Mouse (Mus musculus) hindbrain, embryonic 13.5 days (tissue): ENCODE data around the gene Pacsin1. TPM values are rescaled to one million over a fixed set of nuclear protein-coding genes. Genes with fewer than 3 reads are reported as not detected.
A peak's percentile ranks its signal among the peaks of the same experiment; 100 is the strongest.
"Not testable (repeated sequence)": the region's sequence is repeated elsewhere in the genome, so short reads cannot be mapped to it uniquely, and the experiment has no call there.

ENCODE experiments used
- ATAC-seq: fragments of 200-750 bp; cut with Nextera tagmentation; 2 replicates; pipeline ENCODE4 v1.8.0; 2017; ENCODE audit warnings: moderate TSS enrichment; ENCODE audit not compliant: low FRiP score
- H3K27ac ChIP-seq: fragments of 300-500 bp; sonication (generic); 2 replicates; pipeline ENCODE4 v1.5.1; 2015; ENCODE audit warnings: inconsistent platforms, mild to moderate bottlenecking, moderate library complexity
- H3K27me3 ChIP-seq: fragments of 300-500 bp; sonication (generic); 2 replicates; pipeline ENCODE4 v1.6.1; 2015; ENCODE audit warnings: mild to moderate bottlenecking, inconsistent platforms
- H3K36me3 ChIP-seq: fragments of 300-500 bp; sonication (generic); 2 replicates; pipeline ENCODE4 v1.6.1; 2015; ENCODE audit warnings: mild to moderate bottlenecking, inconsistent platforms
- H3K4me1 ChIP-seq: fragments of 300-500 bp; sonication (generic); replicated peaks from 2 replicates; pipeline ENCODE4 v1.6.1; 2015; ENCODE audit warnings: inconsistent platforms
- H3K4me2 ChIP-seq: fragments of 300-500 bp; sonication (generic); 2 replicates; pipeline ENCODE4 v1.6.1; 2015; ENCODE audit warnings: inconsistent platforms, mild to moderate bottlenecking, moderate library complexity
- H3K4me3 ChIP-seq: fragments of 300-500 bp; sonication (generic); 2 replicates; pipeline ENCODE4 v1.5.1; 2015; ENCODE audit warnings: mild to moderate bottlenecking, inconsistent platforms
- H3K9ac ChIP-seq: fragments of 300-500 bp; sonication (generic); 2 replicates; pipeline ENCODE4 v1.6.1; 2015; ENCODE audit warnings: mild to moderate bottlenecking, inconsistent platforms
- H3K9me3 ChIP-seq: fragments of 300-500 bp; sonication (generic); 2 replicates; pipeline ENCODE4 v1.6.1; 2016; ENCODE audit warnings: inconsistent platforms
- WGBS: fragments of 180-500 bp; shearing (Covaris S2); methylation state at CpG from one replicate; pipeline ENCODE4 v1.1.7; 2015; 5-methylcytosine and 5-hydroxymethylcytosine counted together
- polyA plus RNA-seq: library from polyadenylated mRNA; unstranded; fragments of >200 nt; fragmentation: Nextera tagmentation; extraction: Ambion mirVana; gene quantifications from 2 replicates; pipeline ENCODE4 v1.2.1, GENCODE M21; 2015

The Pacsin1 gene
- polyA plus RNA-seq, 1 experiment from 2014 or later = 31.0 TPM

- ATAC-seq = no peak
- 82% methylated on average over 20 of the region's 20 CpGs for WGBS
Measured at GRCm38 (mm10) chr17:27638921-27639332, 16.4 kb upstream of the Pacsin1 start.

GRCm38 (mm10) chr17:27639851-27640250, 15.5 kb upstream of the Pacsin1 start:
- H3K9ac ChIP-seq, H3K27me3 ChIP-seq, H3K9me3 ChIP-seq, H3K4me3 ChIP-seq, H3K36me3 ChIP-seq, H3K27ac ChIP-seq, H3K4me2 ChIP-seq, ATAC-seq: not testable (repeated sequence)
- 89% methylated on average over 6 of the region's 6 CpGs for WGBS
- peaks cover 30% of the 10 kb centered on the region for H3K4me1 ChIP-seq

More at GRCm38 (mm10) chr17:27638921-27639332, 16.4 kb upstream of the Pacsin1 start:
- H3K4me2 ChIP-seq = no peak overlapping the region
- H3K36me3 ChIP-seq = no peaks in the 10 kb centered on the region
- H3K27me3 ChIP-seq = no peaks in the 10 kb centered on the region
- H3K9ac ChIP-seq = no peak overlapping the region
- H3K27ac ChIP-seq = no peak overlapping the region
- H3K9me3 ChIP-seq = no peaks in the 10 kb centered on the region
- peaks cover 37% of the 10 kb centered on the region for H3K4me1 ChIP-seq
- H3K4me3 ChIP-seq = no peak overlapping the region

GRCm38 (mm10) chr17:27642491-27643062, 12.7 kb upstream of the Pacsin1 start:
- Histone ChIP-seq H3K27ac (peak overlapping the region; percentile 91), H3K4me2 (peak overlapping the region; percentile 33), H3K9me3 (no peaks in the 10 kb centered on the region), H3K4me1 (peaks cover 16% of the 10 kb centered on the region), H3K9ac (peak overlapping the region; percentile 56; the same call in 1 of the 2 replicates), H3K36me3 (no peaks in the 10 kb centered on the region), H3K4me3 (no peak overlapping the region), H3K27me3 (no peaks in the 10 kb centered on the region)
- ATAC-seq = peak; percentile 78
- 9% methylated on average over 12 of the region's 12 CpGs for WGBS

DNA sequence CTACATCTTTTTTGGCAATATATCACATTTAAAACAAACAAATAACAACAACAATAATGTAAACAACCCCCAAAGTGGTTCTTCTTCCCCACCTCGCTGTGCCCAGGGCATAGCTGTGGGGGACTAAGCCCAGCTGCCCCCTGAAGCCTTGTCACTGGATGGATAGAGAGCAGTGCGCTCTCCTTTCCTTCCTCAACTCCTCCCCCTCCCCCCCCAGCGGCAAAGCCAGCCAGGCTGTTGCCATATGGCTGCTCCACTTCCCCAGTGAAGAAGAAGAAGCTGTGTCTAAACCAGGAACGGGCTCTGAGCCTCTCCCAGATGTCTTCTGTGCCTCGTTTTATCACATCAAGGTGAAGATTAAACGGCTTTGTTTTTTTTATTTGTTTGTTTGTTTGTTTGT, 12.2 kb upstream of the Pacsin1 start:
- no peak for ATAC-seq
- Histone ChIP-seq H3K36me3 (no peaks in the 10 kb centered on the region), H3K27ac (peak overlapping the region; percentile 91), H3K9ac (peak overlapping the region; percentile 56; the same call in 1 of the 2 replicates), H3K9me3 (no peaks in the 10 kb centered on the region), H3K4me1 (peaks cover 16% of the 10 kb centered on the region), H3K4me3 (no peak overlapping the region), H3K27me3 (no peaks in the 10 kb centered on the region), H3K4me2 (peak overlapping the region; percentile 33)
- WGBS = 37% methylated on average over 6 of the region's 6 CpGs

DNA sequence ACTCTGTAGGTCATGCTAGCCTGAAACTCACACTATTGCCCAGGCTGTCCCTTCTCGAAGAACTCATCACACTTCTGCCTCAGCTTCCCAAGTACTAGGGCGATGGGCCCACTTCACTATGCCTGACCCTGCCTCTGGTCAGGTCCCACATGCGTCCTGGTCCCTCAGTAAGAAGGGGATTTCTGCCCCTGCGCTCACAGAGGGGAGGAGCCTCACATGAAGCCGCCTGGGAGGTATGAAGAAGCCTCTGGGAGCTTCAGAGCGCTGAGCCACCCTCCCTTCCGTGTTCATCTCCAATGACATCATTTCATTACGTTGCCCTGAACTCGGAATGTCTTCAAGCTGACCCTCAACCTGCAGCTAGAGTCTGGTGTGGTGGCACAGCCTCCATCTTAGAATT, 11.6 kb upstream of the Pacsin1 start:
- H3K4me2 ChIP-seq = no peak overlapping the region
- no peaks in the 10 kb centered on the region for H3K36me3 ChIP-seq
- H3K4me3 ChIP-seq = no peak overlapping the region
- peaks cover 16% of the 10 kb centered on the region for H3K4me1 ChIP-seq
- 87% methylated on average over 9 of the region's 9 CpGs for WGBS
- no peaks in the 10 kb centered on the region for H3K9me3 ChIP-seq
- no peaks in the 10 kb centered on the region for H3K27me3 ChIP-seq
- no peak for ATAC-seq
- H3K27ac ChIP-seq = peak overlapping the region; percentile 91
- no peak overlapping the region for H3K9ac ChIP-seq

GRCm38 (mm10) chr17:27644572-27644971, 10.7 kb upstream of the Pacsin1 start:
- Histone ChIP-seq H3K27ac (no peak overlapping the region), H3K4me3 (no peak overlapping the region), H3K4me1 (peaks cover 16% of the 10 kb centered on the region), H3K27me3 (no peaks in the 10 kb centered on the region), H3K9me3 (no peaks in the 10 kb centered on the region), H3K4me2 (no peak overlapping the region), H3K36me3 (no peaks in the 10 kb centered on the region), H3K9ac (no peak overlapping the region)
- no peak for ATAC-seq
- WGBS = 53% methylated on average over 2 of the region's 2 CpGs

DNA sequence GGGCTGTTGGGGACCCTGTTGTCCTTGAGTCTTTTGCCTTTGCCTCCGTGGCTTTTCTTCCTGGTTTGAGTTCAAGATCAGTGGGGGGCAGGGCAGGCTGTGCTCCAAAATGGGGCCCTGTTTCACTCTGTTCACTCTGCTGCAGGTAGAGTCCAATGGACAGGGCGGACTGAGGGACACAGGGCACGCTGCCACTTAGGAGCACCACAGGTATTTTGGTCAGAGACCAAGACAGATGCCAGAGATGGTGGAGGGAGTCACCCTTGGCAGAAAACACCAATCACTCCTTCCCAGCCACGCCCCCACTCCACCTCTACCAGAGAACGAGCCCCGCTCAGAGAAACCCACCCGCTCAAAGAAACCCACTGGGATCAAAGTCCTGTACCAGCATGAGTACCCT, 9.5 kb upstream of the Pacsin1 start:
- WGBS = 53% methylated on average over 7 of the region's 7 CpGs
- no peak overlapping the region for H3K27ac ChIP-seq
- H3K4me3 ChIP-seq = no peak overlapping the region
- H3K9ac ChIP-seq = no peak overlapping the region
- H3K9me3 ChIP-seq = no peaks in the 10 kb centered on the region
- no peak overlapping the region for H3K4me2 ChIP-seq
- H3K27me3 ChIP-seq = no peaks in the 10 kb centered on the region
- peaks cover 16% of the 10 kb centered on the region for H3K4me1 ChIP-seq
- no peaks in the 10 kb centered on the region for H3K36me3 ChIP-seq
- no peak for ATAC-seq

DNA sequence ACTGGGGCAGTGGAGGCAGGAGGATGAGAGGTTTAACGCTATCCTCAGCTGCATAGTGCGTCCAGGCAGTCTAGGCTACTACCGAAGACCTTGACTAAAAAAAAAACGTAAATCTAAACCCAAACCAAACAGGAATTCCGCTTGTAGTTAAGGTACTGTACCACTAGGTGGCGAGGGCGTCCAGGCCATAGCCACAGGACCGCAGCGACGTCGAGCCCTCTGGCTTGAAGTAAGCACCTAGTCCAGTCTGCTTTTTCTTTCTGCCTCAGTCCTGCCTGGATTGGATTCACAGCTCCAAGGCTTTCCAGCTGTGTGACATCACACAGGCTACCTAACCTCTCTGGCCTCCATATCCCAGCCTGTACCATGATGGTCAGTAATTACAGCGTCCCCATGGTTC, 5.1 kb upstream of the Pacsin1 start:
- no peak for ATAC-seq
- whole genome bisulfite sequencing = 15% methylated on average over 12 of the region's 12 CpGs
- Histone ChIP-seq H3K4me1 (peaks cover 7% of the 10 kb centered on the region), H3K27me3 (peaks cover 11% of the 10 kb centered on the region), H3K27ac (no peak overlapping the region), H3K4me3 (no peak overlapping the region), H3K4me2 (no peak overlapping the region), H3K36me3 (no peaks in the 10 kb centered on the region), H3K9ac (no peak overlapping the region), H3K9me3 (no peaks in the 10 kb centered on the region)

GRCm38 (mm10) chr17:27650586-27650985, 4.7 kb upstream of the Pacsin1 start:
- Histone ChIP-seq H3K9me3 (no peaks in the 10 kb centered on the region), H3K36me3 (no peaks in the 10 kb centered on the region), H3K9ac (no peak overlapping the region), H3K27ac (no peak overlapping the region), H3K4me2 (no peak overlapping the region), H3K4me3 (no peak overlapping the region), H3K27me3 (peaks cover 11% of the 10 kb centered on the region), H3K4me1 (peaks cover 12% of the 10 kb centered on the region)
- no peak for ATAC-seq
- WGBS = 83% methylated on average over 13 of the region's 13 CpGs

DNA sequence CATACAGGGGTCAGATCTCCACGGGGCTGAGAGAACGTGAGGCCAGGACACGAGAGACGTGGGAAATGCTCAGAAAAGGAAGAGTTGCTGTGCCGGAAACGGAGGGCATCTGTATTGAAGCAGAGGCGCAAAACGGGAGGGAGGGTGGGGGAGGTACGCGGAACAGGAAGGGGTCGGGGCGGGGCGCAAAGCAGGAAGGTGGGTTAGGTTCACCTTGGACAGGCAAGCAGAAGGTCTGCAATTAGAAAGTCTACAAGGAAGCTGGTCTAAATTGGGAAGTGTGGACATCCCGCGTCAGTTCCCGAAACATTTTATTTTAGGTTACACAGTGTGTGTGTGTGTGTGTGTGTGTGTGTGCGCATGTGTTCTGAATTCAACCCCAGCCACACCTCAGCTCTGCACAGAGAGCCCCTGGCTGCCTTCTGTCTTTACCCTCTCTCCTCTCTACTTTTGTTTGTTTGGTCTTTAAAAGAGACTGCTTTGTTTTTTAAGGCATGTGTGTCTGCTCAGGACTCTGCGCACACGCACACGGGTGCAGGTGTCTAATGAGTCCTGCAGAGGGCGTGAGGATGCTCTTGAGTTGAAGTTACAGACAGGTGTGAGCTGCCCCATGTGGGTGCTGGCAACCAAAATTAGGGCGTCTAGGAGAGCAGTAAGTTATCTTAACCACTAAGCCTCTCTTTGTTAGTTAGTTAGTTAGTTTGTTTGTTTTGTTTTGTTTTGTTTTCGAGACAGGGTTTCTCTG, 3.1 kb upstream of the Pacsin1 start:
- H3K4me3 ChIP-seq = no peak overlapping the region
- WGBS = 86% methylated on average over 23 of the region's 23 CpGs
- no peak overlapping the region for H3K27ac ChIP-seq
- H3K36me3 ChIP-seq = no peaks in the 10 kb centered on the region
- no peak for ATAC-seq
- H3K4me2 ChIP-seq = no peak overlapping the region
- peaks cover 28% of the 10 kb centered on the region for H3K4me1 ChIP-seq
- H3K27me3 ChIP-seq = peaks cover 21% of the 10 kb centered on the region
- H3K9me3 ChIP-seq = no peaks in the 10 kb centered on the region
- H3K9ac ChIP-seq = peak overlapping the region; percentile 56; the same call in 1 of the 2 replicates

DNA sequence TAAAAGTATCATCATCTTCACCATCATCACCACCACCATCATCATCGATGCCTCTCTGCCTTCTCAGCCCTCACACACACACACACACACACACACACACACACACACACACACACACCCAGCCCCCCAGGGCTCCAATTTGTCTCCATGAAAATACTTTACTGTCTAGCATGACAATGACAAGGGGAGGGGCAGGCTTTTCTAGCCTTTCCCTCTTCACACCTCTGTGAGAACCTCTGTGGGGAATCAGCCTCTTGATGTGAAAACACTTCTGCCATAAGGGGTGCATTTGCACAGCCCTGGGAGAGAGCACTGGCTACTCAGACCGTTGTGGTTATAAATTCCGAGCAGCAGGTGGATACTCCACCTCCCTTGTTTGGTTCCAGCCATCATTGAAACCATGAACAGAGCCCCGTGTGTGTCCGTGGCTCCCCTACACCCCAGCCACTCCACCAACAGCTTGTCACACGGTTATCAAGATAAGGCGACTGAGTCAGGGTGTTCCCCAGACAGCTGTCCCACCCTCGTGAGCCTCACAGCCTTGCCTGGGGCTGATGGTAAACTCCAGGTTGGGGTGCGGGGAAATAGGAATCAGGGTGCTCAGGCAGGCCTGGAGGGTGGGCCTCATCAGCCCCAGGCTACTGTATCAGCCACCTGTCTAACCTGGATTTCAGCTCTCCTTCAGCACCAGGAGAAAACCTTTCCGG, 1.9 kb upstream of the Pacsin1 start:
- peaks cover 21% of the 10 kb centered on the region for H3K27me3 ChIP-seq
- H3K9ac ChIP-seq = no peak overlapping the region
- H3K4me1 ChIP-seq = peaks cover 30% of the 10 kb centered on the region
- H3K4me3 ChIP-seq = no peak overlapping the region
- no peaks in the 10 kb centered on the region for H3K36me3 ChIP-seq
- H3K4me2 ChIP-seq = no peak overlapping the region
- ATAC-seq = no peak
- no peaks in the 10 kb centered on the region for H3K9me3 ChIP-seq
- 71% methylated on average over 10 of the region's 10 CpGs for WGBS
- H3K27ac ChIP-seq = no peak overlapping the region

DNA sequence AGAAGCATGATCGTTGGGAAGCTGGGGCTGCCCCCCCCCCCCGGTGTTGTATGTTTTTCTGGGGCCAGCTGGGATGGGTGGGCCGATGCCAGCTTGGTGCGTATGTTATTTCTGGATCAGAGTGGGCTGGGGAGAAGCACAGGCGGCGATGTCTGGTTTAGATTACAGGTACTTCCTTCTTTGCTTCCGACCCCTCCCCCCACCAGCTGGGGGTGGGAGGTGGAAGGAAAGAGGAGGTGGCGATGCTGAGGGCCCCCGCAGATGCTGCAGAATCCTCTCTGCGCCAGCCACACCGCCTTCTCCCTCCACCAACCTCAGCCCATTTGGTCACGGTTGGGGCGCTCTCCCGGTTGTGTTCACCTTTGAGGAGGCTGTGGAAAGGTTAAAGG, 696 bp downstream of the Pacsin1 start:
- H3K27me3 ChIP-seq = peaks cover 21% of the 10 kb centered on the region
- peak overlapping the region; percentile 78 for H3K9ac ChIP-seq
- H3K4me1 ChIP-seq = peaks cover 30% of the 10 kb centered on the region
- peak overlapping the region; percentile 80; the same call in 1 of the 2 replicates for H3K27ac ChIP-seq
- H3K4me2 ChIP-seq = peak overlapping the region; percentile 76
- no peaks in the 10 kb centered on the region for H3K9me3 ChIP-seq
- H3K4me3 ChIP-seq = peak overlapping the region; percentile 64
- ATAC-seq = peak; percentile 40
- no peaks in the 10 kb centered on the region for H3K36me3 ChIP-seq
- 4% methylated on average over 13 of the region's 14 CpGs for WGBS
